Mouse (Mus musculus): ENCODE measurements around the gene Tmem9.

Gene Tmem9

GRCm38 (mm10) chr1:136030201-136030600, 22.3 kb downstream of the Tmem9 start:
- DNase-seq (ENCODE audit: low read depth, low spot score), result no peak

GRCm38 (mm10) chr1:136031697-136032096, 23.7 kb downstream of the Tmem9 start:
- no peak for DNase-seq (ENCODE audit: low read depth, low spot score)

- no peak for DNase-seq (ENCODE audit: low read depth, low spot score)
These were observed 25.0 kb downstream of the Tmem9 start for GRCm38 (mm10) chr1:136032961-136033360.

GRCm38 (mm10) chr1:136038746-136039538, 31.0 kb downstream of the Tmem9 start:
- DNase-seq (ENCODE audit: low read depth, low spot score), result no peak

GRCm38 (mm10) chr1:136040452-136040851, 32.5 kb downstream of the Tmem9 start:
- DNase-seq (ENCODE audit: low read depth, low spot score), result no peak

GRCm38 (mm10) chr1:136040874-136041273, 32.9 kb downstream of the Tmem9 start:
- DNase-seq (ENCODE audit: low read depth, low spot score), result no peak

GRCm38 (mm10) chr1:136045774-136046173, 37.8 kb downstream of the Tmem9 start:
- no peak for DNase-seq (ENCODE audit: low read depth, low spot score)

- DNase-seq (ENCODE audit: low read depth, low spot score), result no peak
These were observed 39.5 kb downstream of the Tmem9 start for GRCm38 (mm10) chr1:136047432-136047831.

- no peak for DNase-seq (ENCODE audit: low read depth, low spot score)
These were observed 39.9 kb downstream of the Tmem9 start for GRCm38 (mm10) chr1:136047894-136048293.

GRCm38 (mm10) chr1:136050312-136051012, 42.5 kb downstream of the Tmem9 start, which contains the start of gene Ascl5:
Gene Ascl5 (plus strand): TSS chr1:136050804.
- no peak for DNase-seq (ENCODE audit: low read depth, low spot score)

- no peak for DNase-seq (ENCODE audit: low read depth, low spot score)
These were observed 43.0 kb downstream of the Tmem9 start for GRCm38 (mm10) chr1:136051013-136051315.

GRCm38 (mm10) chr1:136051465-136051864, 43.5 kb downstream of the Tmem9 start:
- peak; percentile 86 for DNase-seq (ENCODE audit: low read depth, low spot score)

GRCm38 (mm10) chr1:136052547-136052946, 44.6 kb downstream of the Tmem9 start, which contains the start of gene Cacna1s:
Gene Cacna1s (plus strand): TSS chr1:136052750.
- peak; percentile 84 for DNase-seq (ENCODE audit: low read depth, low spot score)

- DNase-seq (ENCODE audit: low read depth, low spot score), result no peak
These were observed 47.8 kb downstream of the Tmem9 start for GRCm38 (mm10) chr1:136055771-136056170.

- no peak for DNase-seq (ENCODE audit: low read depth, low spot score)
These were observed 50.6 kb downstream of the Tmem9 start for GRCm38 (mm10) chr1:136058594-136058993.

GRCm38 (mm10) chr1:136061041-136061789, 53.3 kb downstream of the Tmem9 start:
- peak; percentile 82 for DNase-seq (ENCODE audit: low read depth, low spot score)

GRCm38 (mm10) chr1:136061790-136062141, 53.8 kb downstream of the Tmem9 start:
- DNase-seq (ENCODE audit: low read depth, low spot score), result no peak

GRCm38 (mm10) chr1:136063991-136064390, 56.0 kb downstream of the Tmem9 start:
- no peak for DNase-seq (ENCODE audit: low read depth, low spot score)

- peak; percentile 93 for DNase-seq (ENCODE audit: low read depth, low spot score)
These were observed 58.7 kb downstream of the Tmem9 start for GRCm38 (mm10) chr1:136066621-136067020.

GRCm38 (mm10) chr1:136067579-136067978, 59.6 kb downstream of the Tmem9 start:
- DNase-seq (ENCODE audit: low read depth, low spot score), result peak; percentile 82

- DNase-seq (ENCODE audit: low read depth, low spot score), result peak; percentile 69
These were observed 68.1 kb downstream of the Tmem9 start for GRCm38 (mm10) chr1:136076086-136076485.

- peak; percentile 63 for DNase-seq (ENCODE audit: low read depth, low spot score)
These were observed 69.7 kb downstream of the Tmem9 start for GRCm38 (mm10) chr1:136077656-136078055.
